Mouse (Mus musculus): ENCODE data around the gene Lipc.

- TF ChIP-seq CTCF (IDR thresholded peaks at IDR 0.05; ENCODE audit: borderline replicate concordance, control insufficient read depth, extremely low read depth, insufficient read depth, low read length, poor library complexity), result no peak
- no peak for TF ChIP-seq POLR2A (IDR thresholded peaks at IDR 0.05; ENCODE audit: control insufficient read depth, extremely low read depth, insufficient read depth, low read length, poor library complexity)
These were observed 150.3 kb downstream of the Lipc start for GRCm38 (mm10) chr9:70801761-70802160.

Measured in thymus, adult 2 months (tissue).